Mouse (Mus musculus) T-cell, adult 2 months (primary cell): ENCODE data around the gene Ptgis.
"Not testable (repeated sequence)": the region's sequence is repeated elsewhere in the genome, so short reads cannot be mapped to it uniquely, and the experiment has no call there.

Experiments
- DNase-seq: peaks from one replicate; pipeline ENCODE4 v3.0.0; 2022; ENCODE audit warnings: low spot score

The Ptgis gene

GRCm38 (mm10) chr2:167232132-167233008 is 8.0 kb downstream of the Ptgis start:
- no peak for DNase-seq

DNA sequence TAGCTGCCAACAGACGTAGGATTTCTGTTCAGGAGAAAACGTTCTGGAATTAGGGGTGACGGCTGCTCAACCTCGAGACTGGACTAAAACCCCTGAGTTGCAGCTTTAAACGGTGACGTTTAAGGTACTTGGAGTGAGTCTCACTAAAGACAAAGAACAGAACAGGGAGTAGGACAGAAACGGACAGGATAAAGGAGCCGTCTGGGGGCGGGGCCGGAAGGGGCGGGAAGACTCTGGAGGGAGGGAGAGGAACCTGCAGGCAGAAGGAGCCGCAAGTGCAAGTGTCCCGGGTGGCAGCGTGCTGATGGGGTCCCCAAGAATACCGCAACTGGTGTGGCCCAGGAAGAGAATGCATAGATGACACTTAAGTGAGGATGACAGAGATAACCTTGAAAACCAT is 9.8 kb downstream of the Ptgis start:
- DNase-seq, result no peak

GRCm38 (mm10) chr2:167224937-167225336 is 15.5 kb downstream of the Ptgis start:
- DNase-seq, result no peak

DNA sequence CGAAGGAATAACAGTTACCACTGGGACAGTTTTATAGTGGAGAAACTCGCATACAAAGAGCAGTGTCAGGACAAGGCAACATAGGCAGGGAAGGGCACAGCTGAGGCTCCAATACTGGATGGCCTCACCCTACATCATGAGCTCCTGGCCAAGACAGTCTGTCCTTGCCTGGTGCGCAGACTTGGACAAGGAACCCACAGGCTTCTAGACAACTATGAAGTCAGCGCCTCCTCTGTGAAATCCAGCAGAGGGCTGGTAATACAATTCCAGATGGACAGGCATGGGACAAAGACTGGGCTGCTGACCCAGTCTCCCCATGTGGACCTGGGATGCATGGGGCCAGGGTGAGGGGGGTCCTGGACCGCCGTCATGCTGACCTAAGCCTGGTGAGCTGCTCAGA is 16.2 kb downstream of the Ptgis start:
- DNase-seq, result no peak

DNA sequence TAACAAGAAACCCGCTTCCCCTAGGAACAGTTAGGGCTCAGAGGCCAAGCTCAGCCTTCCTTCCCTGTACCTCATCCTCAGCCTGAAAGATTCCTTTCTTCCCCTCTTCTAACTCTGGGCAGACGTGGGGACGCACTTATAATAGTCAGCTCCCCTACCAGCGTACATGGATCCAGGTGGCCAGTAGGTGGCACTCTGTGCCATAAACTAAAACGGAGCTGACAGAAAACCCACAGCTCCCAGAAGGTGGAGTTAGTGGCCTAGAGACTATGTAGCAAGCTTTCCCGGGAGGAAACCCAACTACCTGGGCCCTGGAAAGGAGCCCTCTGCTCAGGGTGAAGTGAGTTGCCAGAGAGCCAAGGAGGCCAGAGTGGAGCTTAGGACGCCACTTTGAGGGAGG is 18.3 kb downstream of the Ptgis start:
- DNase-seq, result peak; percentile 17

DNA sequence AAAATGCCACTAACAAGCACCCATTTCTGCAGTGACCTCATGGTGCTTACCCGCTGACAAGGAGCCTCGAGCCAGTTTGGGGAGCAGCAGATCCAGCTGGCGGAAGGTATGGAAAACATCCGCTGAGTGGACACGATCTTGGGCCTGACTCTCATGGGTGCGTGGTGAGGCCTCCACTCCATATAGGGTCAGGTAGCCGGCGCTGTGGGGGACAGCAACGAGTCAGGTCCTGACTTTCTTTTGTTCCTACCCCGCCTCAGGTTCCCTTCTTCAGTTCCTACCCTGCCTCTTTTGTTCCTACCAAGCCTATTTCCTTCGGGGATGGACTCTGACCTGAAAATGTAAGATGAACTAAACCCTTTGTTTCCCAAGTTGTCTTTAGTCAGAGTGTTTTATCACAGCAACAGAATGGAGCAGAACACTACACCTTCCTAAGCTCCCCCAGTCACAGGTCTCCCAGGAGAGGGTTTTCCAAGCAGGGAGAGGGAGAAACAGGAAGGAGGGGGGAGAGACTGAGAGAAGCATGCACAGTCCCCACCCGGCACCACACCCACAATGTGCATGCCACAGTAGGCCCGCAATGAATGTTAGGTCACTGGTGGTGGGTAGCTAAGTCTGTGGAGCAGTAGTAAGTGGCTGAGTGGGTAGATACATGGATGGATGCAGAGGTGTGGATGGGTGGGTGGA is 19.1 kb downstream of the Ptgis start:
- DNase-seq, result no peak

DNA sequence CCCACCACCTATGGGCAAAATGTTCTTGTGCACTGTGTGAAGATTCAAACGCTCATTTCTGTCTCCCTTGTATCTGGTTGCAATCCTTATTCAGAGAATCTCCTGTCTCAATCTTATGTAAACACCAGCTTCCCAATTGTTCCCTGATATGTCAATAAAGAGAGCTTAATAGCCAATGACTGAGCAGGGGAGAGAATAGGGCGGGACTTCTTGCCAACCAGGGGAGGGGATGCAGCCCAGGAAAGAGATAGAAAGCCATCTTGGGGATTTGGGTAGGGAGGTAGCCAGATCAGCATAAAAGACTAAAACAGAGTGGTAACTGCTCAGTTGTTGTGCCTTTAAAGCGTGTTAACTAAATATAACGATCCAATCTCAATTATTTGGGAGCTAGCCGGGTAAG is 19.7 kb downstream of the Ptgis start:
- DNase-seq, result no peak

- DNase-seq, result peak; percentile 49
These were observed 21.1 kb downstream of the Ptgis start for GRCm38 (mm10) chr2:167219154-167219775.

DNA sequence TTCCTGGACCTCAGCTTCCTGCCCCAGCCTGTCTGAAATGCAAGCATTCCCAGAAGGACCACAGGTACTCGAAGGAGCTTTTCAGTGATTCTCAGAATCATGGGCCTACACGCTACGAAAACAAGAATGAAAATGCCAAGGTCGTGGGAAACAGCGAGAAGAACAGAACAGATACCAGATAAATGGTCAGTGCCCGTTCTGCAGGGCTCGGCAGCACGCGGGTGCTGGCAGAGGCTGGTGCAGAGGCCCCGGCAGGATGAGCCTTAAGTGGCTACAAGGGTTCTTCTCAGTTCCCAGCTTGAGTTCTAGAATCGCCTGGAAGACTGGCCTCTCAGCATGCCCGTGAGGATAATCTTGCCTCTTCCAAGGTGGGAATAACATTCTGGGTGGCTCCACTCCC is 26.7 kb downstream of the Ptgis start:
- DNase-seq, result no peak

DNA sequence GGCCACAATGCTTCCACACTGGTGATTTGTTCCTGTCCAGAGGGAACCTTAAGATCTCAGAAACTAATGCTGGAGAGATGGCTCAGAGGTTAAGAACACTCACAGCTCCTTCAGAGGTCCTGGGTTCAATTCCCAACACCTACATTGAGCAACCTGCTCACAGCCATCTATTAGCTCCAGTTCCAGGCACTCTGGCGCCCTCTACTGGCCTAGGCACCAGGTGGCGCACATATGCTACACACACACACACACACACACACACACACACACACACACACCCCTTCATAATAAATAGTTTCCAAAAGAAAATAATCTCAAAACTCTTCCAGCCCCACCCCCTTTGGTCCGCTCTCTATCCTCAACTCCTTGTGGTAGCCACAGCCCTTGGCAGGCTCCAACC is 27.3 kb downstream of the Ptgis start:
- no peak for DNase-seq

- DNase-seq, result no peak
These were observed 27.9 kb downstream of the Ptgis start for GRCm38 (mm10) chr2:167212551-167212950.

DNA sequence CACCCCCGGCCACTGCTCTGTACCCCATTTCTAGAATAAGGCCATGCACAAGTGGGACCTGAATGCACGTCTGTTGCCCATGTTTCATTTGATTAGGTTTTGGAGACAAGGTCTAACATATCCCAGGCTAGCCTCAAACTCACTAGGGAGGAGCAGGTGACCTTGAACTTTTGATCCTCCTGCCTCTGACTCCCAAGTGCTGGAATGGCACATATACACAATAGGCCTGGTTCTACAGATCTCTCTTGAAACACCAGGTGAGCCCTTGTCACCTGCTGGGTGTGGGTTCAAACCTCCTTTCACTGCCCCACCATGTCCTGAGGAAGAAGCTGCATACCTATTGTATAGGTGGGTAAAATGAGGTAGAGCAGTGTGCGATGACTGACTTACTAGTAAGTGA is 28.3 kb downstream of the Ptgis start:
- no peak for DNase-seq

DNA sequence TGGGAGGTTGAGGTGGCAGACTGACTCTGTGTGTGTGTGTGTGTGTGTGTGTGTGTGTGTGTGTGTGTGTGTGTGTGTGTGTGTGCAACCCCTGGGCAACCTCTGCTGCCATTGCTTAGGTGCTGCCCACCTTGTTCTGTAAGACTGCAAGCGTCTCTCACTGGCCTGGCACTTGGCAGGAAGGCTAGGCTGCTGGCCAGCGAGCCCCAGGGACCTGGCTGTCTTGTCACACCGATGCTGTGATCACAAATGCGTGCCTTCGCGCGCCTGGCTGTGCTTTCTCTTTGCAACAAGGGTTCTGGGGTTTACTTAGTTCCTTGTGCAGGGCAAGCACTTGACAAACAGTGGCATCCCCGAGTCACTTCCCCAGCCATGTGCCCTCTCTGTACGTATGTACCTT is 30.5 kb downstream of the Ptgis start:
- no peak for DNase-seq

DNA sequence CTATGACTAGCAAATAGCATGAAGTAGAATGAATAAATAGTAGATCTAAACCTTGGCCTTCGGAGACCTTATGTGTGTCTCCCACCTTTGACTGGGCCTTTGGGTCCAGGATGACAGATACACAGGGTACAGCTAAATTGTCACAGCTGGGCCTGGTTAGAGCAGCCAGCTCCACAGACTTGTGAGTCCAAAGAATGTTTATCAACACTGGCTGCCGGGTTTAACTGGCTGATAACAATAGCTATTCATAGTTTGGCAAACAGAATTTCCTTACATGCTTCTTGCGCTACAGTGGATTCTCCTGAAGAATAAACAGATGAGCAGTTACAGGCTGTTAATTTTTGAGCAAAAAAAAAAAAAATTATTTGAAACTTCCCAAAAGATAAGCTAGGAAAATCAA is 31.4 kb downstream of the Ptgis start:
- DNase-seq, result no peak

- no peak for DNase-seq
These were observed 34.3 kb downstream of the Ptgis start for GRCm38 (mm10) chr2:167205918-167206629.

GRCm38 (mm10) chr2:167204686-167205085 is 35.7 kb downstream of the Ptgis start:
- not testable (repeated sequence) for DNase-seq

- DNase-seq, result no peak
These were observed 36.8 kb downstream of the Ptgis start for GRCm38 (mm10) chr2:167203505-167204166.

DNA sequence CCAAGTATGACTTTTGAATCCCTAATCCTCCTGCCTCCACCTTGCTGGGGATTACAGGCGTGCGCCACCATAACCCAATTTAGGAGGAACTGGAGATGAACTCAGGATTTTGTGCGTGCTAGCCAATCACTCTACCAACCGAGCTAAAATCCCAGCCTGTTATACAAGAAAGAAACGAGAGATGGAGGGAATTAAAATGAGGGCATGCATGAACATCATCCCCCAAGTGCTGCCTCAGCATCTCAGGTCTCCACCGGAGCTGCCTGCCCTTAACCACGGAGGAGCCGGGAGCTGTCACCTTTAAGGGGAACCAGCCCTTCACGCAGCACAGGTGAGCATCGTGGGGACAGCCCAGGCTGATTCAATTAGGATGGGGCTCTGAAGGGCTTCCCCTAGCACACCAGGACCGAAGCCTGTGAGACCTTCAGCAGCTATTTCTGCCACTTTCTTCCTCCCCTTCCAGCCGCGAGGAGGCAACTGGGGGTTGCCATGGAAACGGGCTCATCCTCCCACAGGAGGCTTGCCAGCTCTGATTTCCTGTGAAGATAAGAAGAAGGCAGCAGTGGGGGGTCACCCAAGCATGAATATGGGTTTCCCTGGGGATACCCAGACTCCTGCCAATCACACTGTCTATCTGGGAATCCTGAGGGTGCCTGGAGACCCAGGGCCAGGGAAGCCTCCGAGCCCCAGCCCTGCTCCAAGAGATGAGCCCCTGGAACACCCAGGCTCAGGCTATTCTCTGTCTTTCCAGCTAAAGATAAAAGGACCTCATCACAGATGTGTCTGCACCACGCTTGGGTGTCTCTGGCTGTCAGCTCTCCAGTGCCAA is 38.7 kb downstream of the Ptgis start:
- DNase-seq, result no peak

- DNase-seq, result no peak
These were observed 41.6 kb downstream of the Ptgis start for GRCm38 (mm10) chr2:167198660-167199427.

GRCm38 (mm10) chr2:167193361-167193760 is 47.0 kb downstream of the Ptgis start:
- DNase-seq, result no peak
